Mouse (Mus musculus) T-helper 2 cell (primary cell): ENCODE measurements around the gene Nxt1.

Experiments
- in situ Hi-C: fragments of 300-600 bp; cut with MboI, MseI; formaldehyde crosslinking; loops from one replicate; pipeline ENCODE4 v1.15.1; 2025; ENCODE audit warnings: high pct_unique_total_duplicates

Gene Nxt1

DNA sequence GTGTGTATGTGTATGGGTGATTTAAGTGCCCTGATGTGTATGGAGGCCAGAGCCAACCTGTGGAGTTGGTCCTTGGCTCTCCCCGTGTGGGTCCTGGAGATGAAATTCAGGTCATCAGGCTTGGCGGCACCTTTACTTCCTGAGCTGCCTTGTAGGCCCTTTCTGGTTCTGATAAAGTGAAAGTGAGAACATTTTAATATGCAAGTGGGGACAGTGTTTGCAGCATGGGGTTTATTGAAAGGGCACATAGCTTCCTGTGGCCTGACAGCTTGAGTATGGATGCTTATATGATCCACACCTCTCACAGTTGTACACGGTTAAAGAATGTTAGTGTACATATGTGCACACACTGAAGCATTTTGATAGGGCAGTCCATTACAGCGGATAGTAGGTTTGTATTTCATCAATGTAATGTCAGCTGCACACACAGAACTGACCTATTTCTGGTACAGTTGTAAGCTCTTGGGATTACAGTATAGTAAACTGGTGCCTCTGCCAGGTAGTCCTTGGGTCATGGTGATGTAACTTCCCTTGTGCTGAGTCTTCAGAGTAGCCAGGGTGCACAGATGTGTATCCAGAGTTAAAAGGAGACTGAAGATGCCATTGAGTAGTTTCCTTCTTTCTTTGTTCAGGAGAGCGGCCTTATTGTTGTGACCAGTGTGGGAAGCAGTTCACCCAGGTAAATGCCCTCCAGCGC is 17.2 kb downstream of the Nxt1 start:
- in situ Hi-C loops = no loop called here

- in situ Hi-C loops = no loop called here
Observed at GRCm38 (mm10) chr2:148690291-148690690, 17.9 kb downstream of the Nxt1 start.

DNA sequence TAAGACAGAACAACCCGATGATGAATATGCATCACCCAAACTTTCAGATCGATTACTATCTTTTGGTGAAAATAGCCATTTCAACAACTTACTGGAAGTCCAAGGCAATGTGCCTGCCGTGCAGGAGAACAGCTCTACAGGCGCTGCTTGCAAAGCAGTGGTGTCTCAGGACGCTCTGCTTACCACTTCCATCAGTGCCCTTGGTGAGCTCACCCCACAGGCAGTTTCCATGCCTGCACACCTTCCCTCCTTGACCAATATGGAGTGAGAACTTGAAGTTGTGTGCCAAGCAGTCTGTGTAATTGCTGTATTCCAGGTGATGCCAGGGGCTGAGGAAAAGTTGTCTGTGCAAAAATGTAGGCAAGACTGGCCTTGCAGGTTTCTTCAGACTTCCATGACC is 18.4 kb downstream of the Nxt1 start:
- in situ Hi-C loops = no loop called here

- in situ Hi-C loops = no loop called here
Observed at GRCm38 (mm10) chr2:148698571-148698970, 26.2 kb downstream of the Nxt1 start.

DNA sequence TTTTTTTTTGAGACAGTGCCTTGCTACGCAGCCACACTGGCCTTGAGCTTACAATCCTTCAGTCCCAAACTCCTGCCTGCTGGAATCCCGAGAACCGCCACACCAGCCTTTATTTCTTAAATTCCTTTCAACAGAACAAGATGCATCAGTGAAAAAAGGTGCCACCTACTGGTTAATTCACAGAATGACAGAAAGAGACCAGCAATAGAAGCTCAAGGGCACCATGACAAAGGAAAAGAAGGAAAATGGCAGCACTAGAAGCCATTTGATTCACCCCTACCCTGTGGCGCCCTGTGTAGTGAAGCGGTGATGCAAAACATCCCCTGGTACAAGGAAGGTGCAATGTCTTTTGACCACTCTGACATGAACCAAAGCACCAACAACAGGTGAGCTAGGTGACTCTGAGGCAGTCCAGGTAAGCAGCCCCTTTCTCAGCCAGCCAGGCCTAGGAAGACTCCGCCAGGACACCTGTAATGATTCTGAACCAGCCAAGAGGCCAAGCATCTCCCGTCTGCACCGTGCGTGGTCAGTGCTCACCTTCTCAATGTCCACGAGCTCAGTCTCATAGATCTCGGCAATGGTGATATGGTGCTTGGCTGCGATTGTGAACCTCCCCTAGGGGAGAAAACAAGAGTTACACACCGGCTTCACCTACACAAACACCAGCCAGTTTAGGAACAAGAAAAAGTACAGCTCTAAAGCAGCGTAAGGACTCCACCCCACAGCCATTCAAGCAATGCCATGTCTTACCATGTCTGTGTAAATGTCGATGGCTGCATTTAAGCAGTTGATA is 34.2 kb downstream of the Nxt1 start:
- in situ Hi-C loops = no loop called here

DNA sequence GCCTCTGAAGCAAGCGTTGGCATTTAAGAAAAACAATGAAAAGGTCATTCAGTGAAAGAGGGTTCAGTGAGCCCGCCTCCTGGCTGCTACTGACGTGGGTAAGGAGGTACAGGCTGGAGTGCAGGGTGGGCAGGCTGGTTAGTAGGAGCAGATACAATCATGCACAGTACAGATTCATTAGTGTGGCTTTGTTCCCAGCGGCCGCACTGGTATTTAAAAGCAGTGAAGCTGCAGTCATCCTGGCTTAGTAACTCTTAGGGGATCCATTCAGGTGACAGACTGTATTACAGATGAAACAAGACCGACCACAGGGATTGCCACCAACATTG is 34.8 kb downstream of the Nxt1 start:
- in situ Hi-C loops = no loop called here

DNA sequence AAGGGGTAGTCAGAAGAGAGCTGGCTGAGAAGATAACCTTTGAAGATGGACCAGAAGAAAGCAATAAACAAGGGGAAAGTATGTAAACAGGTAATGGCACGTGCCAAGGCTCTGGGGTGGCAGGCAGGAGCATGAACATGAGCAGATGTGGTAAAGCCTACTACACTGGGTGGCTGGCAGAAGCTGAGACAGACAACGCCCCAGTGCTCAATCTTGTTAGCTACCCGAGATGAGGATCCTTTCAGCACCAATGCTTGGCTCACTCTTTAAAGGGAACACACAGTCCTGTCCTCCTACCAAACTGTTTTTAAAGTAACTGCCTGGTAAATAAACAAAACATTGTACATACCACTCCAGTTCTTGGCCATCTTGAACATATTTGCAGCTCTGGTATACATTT is 39.9 kb downstream of the Nxt1 start:
- in situ Hi-C loops = no loop called here

- in situ Hi-C loops = no loop called here
Observed at GRCm38 (mm10) chr2:148717072-148717471, 44.7 kb downstream of the Nxt1 start.

- in situ Hi-C loops = no loop called here
Observed at GRCm38 (mm10) chr2:148719271-148719995, 47.0 kb downstream of the Nxt1 start.
